Mouse (Mus musculus): ENCODE data around the gene Ppp3cb.
A peak's percentile ranks its signal among the peaks of the same experiment; 100 is the strongest.

Gene Ppp3cb

GRCm38 (mm10) chr14:20480195-20480579 is 66.2 kb downstream of the Ppp3cb start:
- DNase-seq (ENCODE audit: low spot score): no peak

- DNase-seq (ENCODE audit: low spot score): peak; percentile 68
Observed at GRCm38 (mm10) chr14:20479291-20480194, 66.8 kb downstream of the Ppp3cb start, which contains the start of gene Anxa7. TSS of gene Anxa7 (minus strand) at chr14:20480133.

GRCm38 (mm10) chr14:20478801-20479200 is 67.6 kb downstream of the Ppp3cb start:
- DNase-seq (ENCODE audit: low spot score): peak; percentile 3

GRCm38 (mm10) chr14:20478385-20478784 is 68.0 kb downstream of the Ppp3cb start:
- DNase-seq (ENCODE audit: low spot score): no peak

GRCm38 (mm10) chr14:20477261-20478025 is 68.9 kb downstream of the Ppp3cb start:
- DNase-seq (ENCODE audit: low spot score): no peak

- no peak for DNase-seq (ENCODE audit: low spot score)
Observed at GRCm38 (mm10) chr14:20460216-20460615, 86.2 kb downstream of the Ppp3cb start.

GRCm38 (mm10) chr14:20458378-20458777 is 88.0 kb downstream of the Ppp3cb start:
- no peak for DNase-seq (ENCODE audit: low spot score)

- no peak for DNase-seq (ENCODE audit: low spot score)
Observed at GRCm38 (mm10) chr14:20452929-20453328, 93.4 kb downstream of the Ppp3cb start.

GRCm38 (mm10) chr14:20451765-20452331 is 94.5 kb downstream of the Ppp3cb start, which contains the start of gene Cfap70:
TSS of gene Cfap70 (minus strand) at chr14:20452226.
- peak; percentile 63 for DNase-seq (ENCODE audit: low spot score)

- no peak for DNase-seq (ENCODE audit: low spot score)
Observed at GRCm38 (mm10) chr14:20451302-20451701, 95.1 kb downstream of the Ppp3cb start.
